Mouse (Mus musculus) forebrain, embryonic 14.5 days (tissue): Measurements from ENCODE around the gene Bid. TPM values are rescaled to one million over a fixed set of nuclear protein-coding genes. Genes with fewer than 3 reads are reported as not detected.

Experiments
- ATAC-seq: fragments of 200-750 bp; cut with Nextera tagmentation; 2 replicates; pipeline ENCODE4 v1.8.0; 2017; ENCODE audit warnings: mild to moderate bottlenecking, moderate library complexity
- DNase-seq: peaks from one replicate; pipeline ENCODE4 v3.0.0-alpha.2; 2015; ENCODE audit warnings: low spot score
- H3K27ac ChIP-seq: fragments of 300-500 bp; sonication (generic); 2 replicates; pipeline ENCODE4 v1.5.1; 2014; ENCODE audit warnings: low read depth, mild to moderate bottlenecking, control low read depth, low read length, moderate library complexity
- H3K27me3 ChIP-seq: fragments of 300-500 bp; sonication (generic); replicated peaks from 2 replicates; pipeline ENCODE4 v1.6.1; 2014; ENCODE audit warnings: low read length, control low read depth, mixed read lengths; ENCODE audit not compliant: control insufficient read depth, insufficient read depth
- H3K36me3 ChIP-seq: fragments of 300-500 bp; sonication (generic); 2 replicates; pipeline ENCODE4 v1.6.1; 2014; ENCODE audit warnings: low read length, control low read depth; ENCODE audit not compliant: control insufficient read depth, insufficient read depth
- H3K4me1 ChIP-seq: fragments of 300-500 bp; sonication (generic); 2 replicates; pipeline ENCODE4 v1.6.1; 2014; ENCODE audit warnings: antibody characterized with exemption, low read length, control low read depth; ENCODE audit not compliant: control insufficient read depth, insufficient read depth
- H3K4me2 ChIP-seq: fragments of 300-500 bp; sonication (generic); 2 replicates; pipeline ENCODE4 v1.6.1; 2014; ENCODE audit warnings: mild to moderate bottlenecking, control low read depth, low read length
- H3K4me3 ChIP-seq: fragments of 300-500 bp; sonication (generic); 2 replicates; pipeline ENCODE4 v1.5.1; 2014; ENCODE audit warnings: low read depth, low read length, control low read depth
- H3K9ac ChIP-seq: fragments of 300-500 bp; sonication (generic); 2 replicates; pipeline ENCODE4 v1.6.1; 2014; ENCODE audit warnings: mild to moderate bottlenecking, low read length, control low read depth, moderate library complexity
- H3K9me3 ChIP-seq: fragments of 300-500 bp; sonication (generic); replicated peaks from 2 replicates; pipeline ENCODE4 v1.6.1; 2016; ENCODE audit warnings: low read length, control low read depth, mixed read lengths; ENCODE audit not compliant: control insufficient read depth
- WGBS: fragments of 180-500 bp; shearing (Covaris S2); extraction: QIAGEN DNeasy Blood & Tissue Kit; methylation state at CpG from one replicate; pipeline ENCODE4 v1.1.7; 2014; 5-methylcytosine and 5-hydroxymethylcytosine counted together
- polyA plus RNA-seq: library from polyadenylated mRNA; unstranded; fragments of >200 nt; fragmentation: Nextera tagmentation; extraction: Ambion mirVana; gene quantifications from 2 replicates; pipeline ENCODE4 v1.2.1, GENCODE M21; 2014

The Bid gene
- polyA plus RNA-seq, 1 experiment from 2014 or later, result 28.9 TPM

DNA sequence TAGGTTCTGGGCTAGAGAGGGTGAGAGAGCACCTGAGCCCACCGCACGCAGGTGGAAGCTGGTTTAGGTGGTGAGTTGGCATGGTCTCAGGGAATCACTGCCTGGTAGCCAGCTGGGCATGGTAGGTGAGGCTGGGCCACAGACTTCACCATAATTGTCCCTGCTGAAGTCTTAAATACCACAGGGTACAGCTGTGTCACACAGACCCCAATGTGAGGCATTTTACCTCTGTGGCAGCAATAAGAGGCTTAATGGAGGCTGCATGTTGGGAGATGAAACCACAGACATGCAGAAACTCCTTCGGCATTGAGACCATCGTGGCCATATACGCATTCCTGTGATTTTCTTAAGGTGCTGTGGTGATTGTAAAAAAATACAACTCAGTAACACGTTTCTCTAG, 35.8 kb upstream of the Bid start:
- no peak overlapping the region for H3K9ac ChIP-seq
- DNase-seq (no peak), ATAC-seq (no peak)
- no peak overlapping the region for H3K27ac ChIP-seq
- 93% methylated on average over 6 of the region's 6 CpGs for WGBS
- no peak overlapping the region for H3K4me3 ChIP-seq
- no peaks in the 10 kb centered on the region for H3K4me1 ChIP-seq
- no peaks in the 10 kb centered on the region for H3K27me3 ChIP-seq
- no peaks in the 10 kb centered on the region for H3K9me3 ChIP-seq
- H3K4me2 ChIP-seq, result no peak overlapping the region
- H3K36me3 ChIP-seq, result peaks cover 65% of the 10 kb centered on the region

GRCm38 (mm10) chr6:120951311-120951710, 34.7 kb upstream of the Bid start:
- no peaks in the 10 kb centered on the region for H3K27me3 ChIP-seq
- no peak overlapping the region for H3K9ac ChIP-seq
- WGBS, result 89% methylated on average over 6 of the region's 6 CpGs
- no peak for DNase-seq
- ATAC-seq, result no peak
- H3K27ac ChIP-seq, result no peak overlapping the region
- no peaks in the 10 kb centered on the region for H3K4me1 ChIP-seq
- no peaks in the 10 kb centered on the region for H3K9me3 ChIP-seq
- H3K4me2 ChIP-seq, result no peak overlapping the region
- H3K4me3 ChIP-seq, result no peak overlapping the region
- H3K36me3 ChIP-seq, result peaks cover 63% of the 10 kb centered on the region

DNA sequence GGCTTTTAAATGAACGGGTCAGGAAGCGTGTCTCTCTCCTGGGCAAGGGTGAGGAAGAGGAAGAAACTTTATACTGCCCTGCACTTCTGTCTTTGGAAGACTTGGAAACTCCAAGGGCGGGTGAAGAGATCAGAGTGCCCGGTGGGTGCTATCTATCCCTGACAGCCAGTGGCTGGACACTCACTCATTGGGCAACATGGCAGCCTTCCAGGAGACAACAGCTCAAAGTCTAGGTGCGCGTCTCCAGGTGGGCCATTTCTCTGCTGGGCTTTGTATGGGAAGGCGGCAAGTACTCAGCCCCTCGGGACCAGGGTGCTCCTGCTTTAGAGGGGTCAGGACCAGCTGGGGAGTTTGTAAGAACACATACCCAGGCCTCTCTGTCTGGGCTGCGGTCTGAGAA, 28.9 kb upstream of the Bid start:
- Histone ChIP-seq H3K4me2 (no peak overlapping the region), H3K36me3 (peaks cover 49% of the 10 kb centered on the region), H3K9me3 (no peaks in the 10 kb centered on the region)

DNA sequence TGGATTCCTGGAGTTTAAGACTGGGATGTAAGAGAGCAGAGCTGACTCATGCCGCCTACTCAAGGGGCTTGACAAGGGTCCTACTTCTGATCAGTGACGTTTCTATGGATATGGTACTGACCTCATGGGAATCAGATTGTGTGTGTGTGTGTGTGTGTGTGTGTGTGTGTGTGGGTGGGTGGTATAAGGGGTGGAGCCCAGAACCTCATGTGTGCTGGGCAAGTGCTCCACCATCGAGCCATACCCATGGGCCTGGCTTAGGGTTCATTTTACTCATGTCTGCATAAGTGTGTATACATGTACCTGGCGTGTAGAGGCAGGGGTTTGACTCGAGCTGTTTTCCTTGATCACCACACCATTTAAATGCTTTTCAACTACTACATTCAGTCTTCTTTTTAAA, 27.3 kb upstream of the Bid start:
- no peak for DNase-seq
- Histone ChIP-seq H3K9me3 (no peaks in the 10 kb centered on the region), H3K36me3 (peaks cover 38% of the 10 kb centered on the region), H3K4me3 (no peak overlapping the region), H3K4me2 (no peak overlapping the region), H3K27ac (no peak overlapping the region), H3K27me3 (no peaks in the 10 kb centered on the region), H3K9ac (no peak overlapping the region), H3K4me1 (no peaks in the 10 kb centered on the region)
- ATAC-seq, result no peak
- 89% methylated on average over 5 of the region's 5 CpGs for WGBS

More for the DNA sequence above, 28.9 kb upstream of the Bid start:
- Histone ChIP-seq H3K4me1 (no peaks in the 10 kb centered on the region), H3K4me3 (no peak overlapping the region), H3K27me3 (no peaks in the 10 kb centered on the region), H3K27ac (no peak overlapping the region), H3K9ac (no peak overlapping the region)
- DNase-seq (no peak), ATAC-seq (no peak)
- 95% methylated on average over 9 of the region's 9 CpGs for WGBS

- Histone ChIP-seq H3K36me3 (peaks cover 34% of the 10 kb centered on the region; the same call in 1 of the 2 replicates), H3K4me2 (no peak overlapping the region), H3K4me1 (no peaks in the 10 kb centered on the region), H3K27ac (no peak overlapping the region), H3K9ac (no peak overlapping the region), H3K9me3 (no peaks in the 10 kb centered on the region), H3K27me3 (no peaks in the 10 kb centered on the region), H3K4me3 (no peak overlapping the region)
- ATAC-seq (no peak), DNase-seq (no peak)
- WGBS, result 92% methylated on average over 10 of the region's 10 CpGs
Observed at GRCm38 (mm10) chr6:120943551-120943950, 26.9 kb upstream of the Bid start.

DNA sequence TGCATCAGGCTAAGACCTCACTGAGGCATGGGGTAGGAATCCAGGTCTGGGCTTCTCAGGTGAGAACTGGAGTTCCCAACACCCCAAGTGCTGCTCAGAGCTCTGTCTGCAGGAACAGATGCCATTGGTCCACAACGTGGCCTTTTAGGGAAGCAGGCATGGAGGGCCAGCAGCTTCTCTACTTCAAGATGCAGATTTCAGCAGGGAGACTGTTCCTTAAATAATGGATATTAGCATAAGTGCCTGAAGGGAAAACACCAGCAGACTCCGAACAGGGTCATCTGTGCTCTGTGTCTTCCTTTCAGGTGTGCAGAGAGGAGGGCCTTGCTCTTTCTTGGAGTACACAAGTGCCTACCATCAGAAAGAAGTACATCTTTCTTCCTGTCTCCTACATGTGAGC, 26.4 kb upstream of the Bid start:
- WGBS, result 78% methylated on average over 2 of the region's 2 CpGs
- no peak overlapping the region for H3K27ac ChIP-seq
- H3K4me2 ChIP-seq, result no peak overlapping the region
- H3K36me3 ChIP-seq, result peaks cover 29% of the 10 kb centered on the region; the same call in 1 of the 2 replicates
- no peaks in the 10 kb centered on the region for H3K4me1 ChIP-seq
- H3K9me3 ChIP-seq, result no peaks in the 10 kb centered on the region
- DNase-seq (no peak), ATAC-seq (no peak)
- no peak overlapping the region for H3K9ac ChIP-seq
- H3K27me3 ChIP-seq, result no peaks in the 10 kb centered on the region
- no peak overlapping the region for H3K4me3 ChIP-seq

DNA sequence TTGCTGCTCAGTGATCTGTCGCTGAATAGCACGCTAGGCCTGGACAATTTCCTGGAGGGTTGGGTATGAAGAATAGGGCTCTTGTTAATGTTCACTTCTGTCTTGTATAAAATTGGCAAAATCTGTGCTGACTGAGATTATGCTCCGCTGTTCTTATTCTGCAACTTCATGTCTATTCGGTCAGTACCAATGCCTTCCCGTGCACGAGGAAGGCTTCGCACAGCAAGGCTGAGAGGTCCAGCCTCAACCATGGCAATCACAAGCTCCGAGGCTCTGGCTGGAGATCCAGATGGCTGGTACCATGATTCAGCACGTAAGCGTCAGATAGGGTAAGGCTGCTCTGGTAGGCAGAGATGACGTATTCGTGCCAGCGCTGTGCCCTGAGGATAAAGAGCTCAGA, 24.9 kb upstream of the Bid start:
- H3K27me3 ChIP-seq, result no peaks in the 10 kb centered on the region
- ATAC-seq, result no peak
- DNase-seq, result no peak
- H3K4me3 ChIP-seq, result no peak overlapping the region
- 88% methylated on average over 13 of the region's 13 CpGs for WGBS
- no peak overlapping the region for H3K4me2 ChIP-seq
- H3K9me3 ChIP-seq, result no peaks in the 10 kb centered on the region
- no peak overlapping the region for H3K27ac ChIP-seq
- H3K9ac ChIP-seq, result no peak overlapping the region
- H3K4me1 ChIP-seq, result no peaks in the 10 kb centered on the region
- H3K36me3 ChIP-seq, result peaks cover 17% of the 10 kb centered on the region; the same call in 1 of the 2 replicates

DNA sequence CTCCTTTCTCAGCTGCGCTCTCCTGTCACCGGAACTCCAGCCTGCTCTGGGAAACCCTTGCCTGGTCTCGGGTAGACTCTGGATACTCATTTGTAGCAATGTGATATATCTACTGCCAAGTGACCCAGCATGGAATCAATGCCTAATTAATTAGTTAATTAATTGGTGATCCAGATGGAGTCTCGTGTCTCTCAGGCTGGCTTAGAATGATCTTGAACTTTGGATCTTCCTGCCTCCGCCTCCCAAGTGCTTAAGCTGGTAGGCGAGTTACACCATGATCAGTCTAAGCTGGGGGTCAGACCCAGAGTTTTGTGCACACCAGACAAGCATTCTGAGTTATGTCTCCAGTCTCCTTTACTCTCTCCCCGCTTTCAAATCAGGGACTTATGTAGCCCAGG, 24.4 kb upstream of the Bid start:
- Histone ChIP-seq H3K27me3 (no peaks in the 10 kb centered on the region), H3K36me3 (peaks cover 12% of the 10 kb centered on the region; the same call in 1 of the 2 replicates), H3K4me3 (no peak overlapping the region), H3K9ac (no peak overlapping the region), H3K27ac (no peak overlapping the region), H3K4me1 (no peaks in the 10 kb centered on the region), H3K9me3 (no peaks in the 10 kb centered on the region), H3K4me2 (no peak overlapping the region)
- 61% methylated on average over 7 of the region's 7 CpGs for WGBS
- peak; percentile 10 for DNase-seq
- ATAC-seq, result no peak

- H3K9me3 ChIP-seq, result no peaks in the 10 kb centered on the region
- H3K4me2 ChIP-seq, result no peak overlapping the region
- H3K9ac ChIP-seq, result no peak overlapping the region
- no peak overlapping the region for H3K27ac ChIP-seq
- no peaks in the 10 kb centered on the region for H3K4me1 ChIP-seq
- H3K36me3 ChIP-seq, result peaks cover 12% of the 10 kb centered on the region; the same call in 1 of the 2 replicates
- ATAC-seq (no peak), DNase-seq (no peak)
- no peak overlapping the region for H3K4me3 ChIP-seq
- WGBS, result 90% methylated on average over 7 of the region's 7 CpGs
- no peaks in the 10 kb centered on the region for H3K27me3 ChIP-seq
Observed at GRCm38 (mm10) chr6:120940446-120941083, 23.9 kb upstream of the Bid start.
